Mouse (Mus musculus): ENCODE data around the gene Ctla4.

The Ctla4 gene

DNA sequence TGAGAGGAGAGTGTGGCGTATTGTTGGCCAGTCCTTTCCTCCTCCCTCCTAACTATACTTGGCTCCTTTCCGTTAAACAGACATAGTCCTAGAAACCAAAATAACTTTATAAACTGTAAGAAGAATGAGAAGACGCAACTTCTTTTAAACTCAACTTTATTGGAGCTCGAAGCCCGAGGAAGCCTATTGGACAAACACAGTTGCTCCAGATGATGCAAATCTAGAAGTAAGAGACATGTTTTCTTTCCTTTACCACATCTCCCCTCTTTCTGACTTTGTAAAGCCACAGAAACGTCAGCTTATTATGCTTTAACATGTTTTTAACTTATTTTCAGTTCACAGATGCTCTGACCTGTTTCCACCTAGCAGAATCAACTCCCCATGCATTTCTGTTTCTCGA is at the start of gene Ctla4:
TSS of gene Ctla4 (plus strand) at position 20 of the 400 bp plus-strand sequence.
- no peak for DNase-seq (ENCODE audit: low read depth, low spot score)

DNA sequence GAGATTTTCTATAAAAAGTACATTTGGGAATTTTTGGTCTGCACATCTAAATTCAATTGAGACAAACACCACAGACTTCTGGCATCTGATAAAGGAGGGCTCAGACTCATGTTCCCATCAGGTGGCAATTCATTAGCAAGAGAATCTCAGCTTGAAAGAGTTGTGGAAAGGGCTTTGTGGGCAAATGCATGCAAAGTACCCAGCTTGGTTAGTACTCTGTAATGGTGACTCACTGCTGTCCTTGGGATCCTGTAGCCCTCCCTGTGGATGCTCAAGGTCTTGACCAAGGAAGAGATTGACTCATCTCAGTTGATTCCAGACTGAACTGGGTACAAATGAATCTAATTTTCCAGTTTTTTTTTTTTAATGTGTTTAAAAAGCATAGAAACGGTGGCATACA is 47.6 kb upstream of the Ctla4 start:
- DNase-seq (ENCODE audit: low read depth, low spot score), result peak; percentile 81

DNA sequence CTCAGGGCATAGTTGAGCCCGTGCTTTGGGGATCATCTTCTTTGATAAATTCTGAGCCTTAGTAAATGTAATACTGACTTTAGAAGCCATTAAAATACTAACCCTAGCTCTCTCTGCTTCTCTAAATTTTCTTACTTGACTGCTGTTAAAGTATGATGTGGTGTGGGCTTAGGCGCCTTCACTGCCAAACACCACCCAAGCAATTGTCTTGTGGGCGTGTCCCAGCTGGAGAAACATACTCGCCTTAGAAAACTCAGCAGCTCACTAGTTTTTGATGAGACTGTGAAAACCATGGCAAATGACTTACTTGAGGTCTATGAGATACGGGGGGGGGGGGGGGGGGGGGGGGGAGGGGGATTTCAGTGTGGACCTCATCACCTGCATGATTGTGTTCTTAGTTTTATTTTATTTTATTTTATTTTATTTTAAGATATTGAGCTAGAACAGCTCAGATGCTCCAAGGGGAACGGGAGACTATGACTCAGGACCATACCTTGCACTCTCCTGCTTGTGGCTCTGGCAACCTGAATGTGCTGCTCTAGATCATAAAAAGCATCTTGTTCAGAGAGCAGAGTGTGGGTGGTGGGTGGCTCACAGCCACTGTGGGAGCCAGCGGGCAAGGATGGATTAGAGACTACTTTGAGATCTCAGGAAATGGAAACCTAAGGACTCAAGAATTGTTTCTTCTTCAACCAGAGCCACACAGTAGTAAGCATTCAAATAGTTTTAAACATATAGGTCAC is 41.3 kb upstream of the Ctla4 start:
- peak; percentile 54 for DNase-seq (ENCODE audit: low read depth, low spot score)

DNA sequence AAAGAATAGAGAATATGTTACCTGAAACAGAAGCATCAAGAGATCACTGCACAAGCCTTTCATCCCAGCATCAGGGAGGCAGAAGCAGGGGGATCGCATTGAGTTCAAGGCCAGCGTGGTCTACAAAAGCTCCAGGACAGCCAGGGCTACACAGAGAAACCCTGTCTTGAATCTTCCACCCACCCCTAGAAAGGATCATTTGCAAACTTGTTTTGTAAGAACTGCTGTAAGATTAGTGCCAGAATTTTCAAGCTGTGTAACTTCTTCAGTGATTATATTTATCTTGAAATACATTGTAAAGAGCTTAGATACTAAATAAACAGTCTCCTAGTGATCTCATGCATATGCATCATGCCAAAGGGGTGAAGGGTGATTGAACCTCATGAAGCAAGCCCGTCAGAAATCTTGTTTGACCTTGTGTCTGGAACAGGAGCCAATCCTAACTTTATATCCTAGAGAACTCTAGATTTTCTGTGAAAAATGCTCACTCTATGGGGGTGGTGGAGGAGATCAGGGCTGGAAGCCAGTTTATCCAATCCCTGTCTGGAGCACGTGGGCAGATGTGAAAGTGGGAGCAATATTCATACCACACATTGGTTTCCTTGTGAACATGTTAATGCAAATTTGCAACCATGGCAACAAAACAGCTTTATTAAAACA is 40.1 kb upstream of the Ctla4 start:
- no peak for DNase-seq (ENCODE audit: low read depth, low spot score)

DNA sequence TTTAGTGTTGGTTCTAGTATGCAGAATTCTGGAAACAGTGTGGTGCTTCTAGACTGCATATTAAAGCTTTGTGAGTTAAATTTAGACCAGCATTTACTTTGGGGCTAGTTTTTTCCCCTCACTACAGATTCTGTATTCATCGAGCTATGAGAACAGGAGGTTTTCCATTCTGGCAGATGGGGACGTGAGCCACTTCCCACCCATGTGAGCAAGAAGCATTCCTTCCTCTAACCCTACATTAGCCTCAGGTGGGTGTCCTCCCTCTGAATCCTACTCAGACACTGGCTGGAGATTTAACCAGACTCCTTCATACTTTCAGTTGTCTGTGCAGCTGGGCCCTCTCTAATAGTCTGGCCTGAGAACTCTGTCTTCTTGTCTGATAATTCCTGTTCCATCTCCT is 37.7 kb upstream of the Ctla4 start:
- no peak for DNase-seq (ENCODE audit: low read depth, low spot score)

DNA sequence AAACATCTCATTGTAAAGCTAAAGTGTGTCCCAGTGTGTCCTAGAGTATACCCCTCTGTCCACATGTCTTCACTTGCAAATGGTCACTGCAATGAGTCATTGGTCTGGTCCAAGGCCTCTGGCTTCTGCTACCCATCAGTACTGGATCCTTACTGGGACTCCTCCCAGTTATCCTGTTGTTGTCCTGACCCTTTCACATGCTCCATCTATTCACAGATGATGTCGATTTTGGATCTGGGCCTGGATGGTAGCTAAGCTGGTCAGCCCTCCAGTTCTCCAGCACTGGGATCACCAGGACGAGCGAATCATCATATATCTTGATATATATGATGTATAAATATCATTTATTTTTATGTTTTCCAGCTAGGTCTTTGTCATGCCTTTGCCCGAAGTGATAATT is 37.0 kb upstream of the Ctla4 start:
- peak; percentile 26 for DNase-seq (ENCODE audit: low read depth, low spot score)

DNA sequence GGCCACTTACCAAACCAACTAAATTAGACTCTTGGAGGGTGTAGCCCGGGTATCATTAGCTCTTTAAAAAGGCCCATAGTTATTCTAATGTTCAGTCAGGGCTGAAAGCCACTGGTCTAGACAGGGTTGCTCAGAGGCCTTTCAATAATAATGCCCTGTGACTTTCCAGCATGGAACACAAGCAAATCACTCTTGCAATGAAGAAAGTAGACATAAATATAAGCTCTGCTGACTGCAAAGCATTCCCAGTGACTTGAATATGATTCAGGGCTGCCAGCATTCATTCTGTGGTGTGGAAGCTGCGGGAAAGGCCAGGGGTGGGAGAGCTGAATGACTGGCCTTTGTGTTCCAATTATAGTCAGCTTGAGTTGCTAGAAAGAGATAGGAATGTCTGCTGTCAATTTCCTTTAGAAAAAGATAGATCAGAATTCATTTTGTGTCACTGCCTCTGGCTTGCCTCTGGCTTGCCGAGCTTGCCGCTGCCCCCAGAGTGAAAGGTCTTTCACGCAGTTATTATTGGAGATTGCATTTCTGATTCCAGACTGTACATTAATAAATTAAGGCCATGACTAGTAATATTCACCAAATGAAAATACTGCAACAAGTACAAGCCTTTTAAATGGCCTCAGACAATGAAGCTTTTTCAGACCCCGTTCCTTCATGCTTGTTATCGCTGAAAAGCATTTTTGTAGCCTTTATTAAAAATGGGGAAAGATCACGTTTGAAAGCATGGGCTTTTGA is 35.6 kb upstream of the Ctla4 start:
- peak; percentile 96 for DNase-seq (ENCODE audit: low read depth, low spot score)

DNA sequence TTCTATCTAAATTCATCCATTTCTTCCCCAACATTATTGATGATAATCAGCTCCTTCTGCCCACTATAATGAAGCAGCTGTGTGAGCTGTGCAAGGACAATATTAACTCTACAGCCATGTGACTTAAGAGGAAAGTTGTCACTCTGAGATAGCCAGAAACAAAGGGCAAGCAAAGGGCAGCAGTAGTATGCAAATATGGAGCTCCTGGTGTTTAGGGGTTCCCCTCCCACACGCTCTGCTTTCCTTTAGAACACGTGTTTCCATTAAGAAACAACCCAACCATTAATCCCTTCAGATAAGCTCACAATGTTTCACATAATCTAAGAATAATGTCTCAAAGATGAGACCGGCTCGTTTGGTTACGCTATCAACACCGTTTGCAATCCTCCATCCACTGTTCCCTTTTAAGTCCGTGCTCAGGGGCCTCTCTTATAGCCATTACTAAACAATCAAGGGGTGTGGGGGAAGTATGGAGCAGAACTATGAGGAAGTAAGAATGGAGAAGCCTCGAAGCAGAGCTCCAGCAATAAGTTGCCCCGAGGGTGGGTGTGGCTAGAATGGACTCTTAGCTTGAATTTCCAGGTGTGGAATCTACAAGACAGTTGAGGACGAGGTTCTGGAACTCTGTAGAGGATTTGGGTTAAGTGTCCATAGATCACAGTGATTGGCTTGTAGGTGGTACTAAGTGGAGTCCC is 34.6 kb upstream of the Ctla4 start:
- peak; percentile 87 for DNase-seq (ENCODE audit: low read depth, low spot score)

DNA sequence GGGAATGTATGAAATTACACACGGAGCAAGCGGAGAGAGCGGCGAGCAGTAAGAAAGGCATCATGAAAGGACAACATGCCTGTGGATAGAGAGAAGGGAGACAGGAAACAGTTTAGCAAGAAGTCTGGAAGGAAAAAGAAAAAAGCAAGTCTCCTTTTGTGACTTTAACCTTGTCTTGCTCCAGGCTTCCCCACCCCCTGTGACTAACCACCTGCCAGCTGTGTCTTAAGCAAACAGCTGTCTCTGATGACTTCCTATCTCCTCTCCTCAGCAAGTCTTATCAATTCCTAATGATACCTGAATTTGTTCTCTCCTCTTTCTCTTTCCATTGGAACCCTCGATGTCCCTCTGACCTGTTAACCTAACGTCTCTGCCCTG is 34.0 kb upstream of the Ctla4 start:
- DNase-seq (ENCODE audit: low read depth, low spot score), result peak; percentile 62

DNA sequence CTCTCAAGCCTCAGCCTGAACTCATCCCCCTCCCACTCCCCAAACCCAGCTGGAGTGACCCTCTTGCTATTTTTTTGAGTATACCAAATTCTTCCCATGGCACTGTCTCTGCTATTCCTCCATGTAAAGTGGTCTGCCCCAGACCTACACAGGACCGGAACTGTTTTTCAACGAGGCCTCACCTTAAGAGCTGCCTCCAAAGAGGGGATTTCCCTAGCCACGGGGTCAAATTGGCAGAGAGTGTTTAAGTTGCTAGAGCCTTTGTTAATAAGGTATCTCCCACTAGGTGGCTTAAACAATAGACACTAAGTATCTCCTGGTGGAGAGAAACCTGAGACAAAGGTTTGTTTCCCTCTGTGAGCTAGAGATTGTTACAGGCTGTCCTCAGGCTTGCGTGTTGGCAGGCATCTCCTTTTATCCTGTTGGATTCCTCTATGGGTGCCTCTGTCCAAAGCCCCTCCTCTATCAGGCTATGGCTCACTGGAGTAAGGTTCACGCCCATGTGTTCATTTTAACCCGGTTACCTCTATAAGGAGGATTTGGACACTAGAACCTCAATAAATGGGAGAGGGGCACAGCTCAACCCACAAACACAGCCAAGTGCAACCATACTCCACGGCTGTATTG is 33.4 kb upstream of the Ctla4 start:
- peak; percentile 91 for DNase-seq (ENCODE audit: low read depth, low spot score)

DNA sequence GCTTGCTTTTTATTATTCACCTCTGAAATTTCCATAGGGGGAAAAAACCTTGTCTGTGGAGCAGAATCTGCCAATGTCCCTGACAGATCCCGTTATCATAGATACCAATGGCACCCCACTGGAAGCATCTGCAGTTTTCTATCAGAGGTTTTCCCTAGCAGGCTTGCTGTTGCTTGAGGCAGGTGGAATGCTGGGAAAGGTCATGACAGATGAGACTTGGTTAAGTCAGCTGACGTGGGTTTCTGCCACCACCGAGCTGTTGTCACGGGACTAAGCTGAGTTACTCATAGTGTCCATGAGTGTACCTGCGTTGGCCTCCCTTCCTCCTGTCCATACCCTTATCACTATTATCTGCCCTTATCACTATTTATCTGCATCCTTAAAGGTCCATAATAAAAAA is 32.8 kb upstream of the Ctla4 start:
- peak; percentile 62 for DNase-seq (ENCODE audit: low read depth, low spot score)

DNA sequence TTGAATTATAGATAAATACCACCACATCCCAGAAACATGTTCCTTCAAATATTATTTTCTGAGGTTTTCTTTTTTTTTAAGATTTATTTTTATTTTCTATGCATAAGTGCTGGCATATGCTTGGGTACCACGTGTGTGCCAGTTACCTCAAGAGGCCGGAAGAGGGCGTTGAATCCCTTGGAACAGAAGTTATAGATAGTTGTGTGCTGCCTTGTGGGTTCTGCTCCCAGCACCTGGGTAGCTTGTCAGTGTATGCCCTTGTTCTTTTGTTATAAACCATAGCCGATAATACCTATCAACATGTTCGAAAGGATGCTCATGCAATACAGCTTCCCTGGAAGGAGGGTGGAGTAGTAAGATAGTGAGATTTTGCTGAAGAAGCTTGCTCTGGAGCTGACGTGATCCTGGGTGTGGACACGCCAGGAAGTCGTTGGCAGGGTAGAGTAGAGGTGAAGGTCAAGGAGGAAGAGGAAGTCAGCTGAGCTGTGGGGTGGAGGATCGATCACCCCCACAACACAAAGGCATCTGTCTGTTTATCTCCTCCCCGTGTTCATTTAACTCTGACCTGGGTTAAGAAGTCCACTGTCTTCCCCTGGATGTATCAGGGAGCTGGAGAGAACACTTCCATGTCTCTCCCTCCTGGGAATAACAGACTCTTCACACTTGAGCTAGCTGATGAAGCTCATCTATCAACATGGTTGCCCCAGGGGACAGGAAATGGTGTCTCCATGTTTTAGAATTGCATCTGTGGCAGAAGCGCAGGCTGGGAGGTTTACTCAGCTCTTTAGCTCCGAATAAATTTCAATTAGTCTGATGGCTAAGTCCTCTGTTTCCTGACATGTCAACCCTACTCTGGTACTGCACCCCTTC is 29.2 kb upstream of the Ctla4 start:
- DNase-seq (ENCODE audit: low read depth, low spot score), result peak; percentile 91

DNA sequence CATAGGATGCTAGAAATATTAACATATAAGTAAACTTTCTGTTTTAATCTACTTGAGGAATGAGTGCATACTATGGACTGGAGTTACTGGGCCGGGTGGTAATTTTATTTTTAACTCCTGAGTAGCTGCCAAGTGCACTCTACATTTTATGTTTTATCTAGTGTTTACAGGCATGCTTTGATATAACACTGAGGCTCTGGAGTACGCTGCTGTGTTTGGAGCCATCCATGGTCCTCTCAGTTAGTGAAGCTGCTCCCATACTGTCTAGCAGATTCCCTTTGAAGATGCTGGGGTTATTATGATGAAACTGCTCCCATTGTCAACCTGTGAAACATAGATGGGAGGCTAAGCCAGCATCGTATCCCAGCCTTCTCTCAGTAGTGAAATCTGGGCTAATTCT is 27.6 kb upstream of the Ctla4 start:
- no peak for DNase-seq (ENCODE audit: low read depth, low spot score)

DNA sequence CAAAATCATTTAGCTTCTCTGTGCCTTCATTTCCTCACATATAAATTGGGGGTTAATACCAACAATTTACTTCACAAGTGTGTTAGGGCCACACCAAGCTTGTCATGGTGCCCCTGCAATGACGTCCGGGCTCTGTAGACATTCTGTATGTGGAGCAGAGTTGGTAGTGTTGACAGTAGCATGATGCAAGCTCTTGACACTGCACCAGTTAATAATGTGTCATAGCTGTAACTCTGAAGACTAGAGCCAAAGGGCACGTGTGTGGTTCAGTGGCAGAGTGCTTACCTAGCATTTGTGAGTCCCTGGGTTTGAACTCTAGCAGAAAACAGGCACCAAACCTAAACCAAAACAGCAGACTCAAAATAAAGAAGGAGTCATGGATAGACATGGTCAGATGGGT is 27.0 kb upstream of the Ctla4 start:
- DNase-seq (ENCODE audit: low read depth, low spot score), result no peak

DNA sequence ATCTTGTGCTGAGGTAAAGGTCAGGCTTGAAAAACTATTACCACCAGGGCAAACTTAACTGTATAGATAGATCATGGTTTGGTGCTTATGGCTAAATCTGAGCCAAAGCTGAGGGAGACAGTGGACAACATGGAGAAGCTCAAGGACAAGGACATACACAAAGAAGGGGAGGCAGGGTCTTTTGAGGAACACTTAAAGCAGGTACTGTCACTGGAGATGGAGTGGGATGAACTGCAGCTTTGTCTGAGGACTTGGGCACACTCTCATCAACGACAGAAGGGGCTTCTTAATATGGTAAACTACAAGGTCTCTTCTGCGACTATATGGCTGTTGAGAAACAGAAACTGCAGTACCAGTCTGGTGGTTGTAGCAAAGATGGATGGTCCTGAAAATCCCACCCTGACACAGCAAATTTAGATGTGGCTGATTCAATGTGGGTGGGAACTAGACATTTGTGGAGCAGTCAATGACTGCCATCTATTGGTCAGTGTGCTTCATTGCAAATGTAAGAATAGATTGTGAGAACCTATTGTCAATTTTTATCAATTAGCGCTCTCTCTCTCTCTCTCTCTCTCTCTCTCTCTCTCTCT is 26.3 kb upstream of the Ctla4 start:
- DNase-seq (ENCODE audit: low read depth, low spot score), result peak; percentile 90

DNA sequence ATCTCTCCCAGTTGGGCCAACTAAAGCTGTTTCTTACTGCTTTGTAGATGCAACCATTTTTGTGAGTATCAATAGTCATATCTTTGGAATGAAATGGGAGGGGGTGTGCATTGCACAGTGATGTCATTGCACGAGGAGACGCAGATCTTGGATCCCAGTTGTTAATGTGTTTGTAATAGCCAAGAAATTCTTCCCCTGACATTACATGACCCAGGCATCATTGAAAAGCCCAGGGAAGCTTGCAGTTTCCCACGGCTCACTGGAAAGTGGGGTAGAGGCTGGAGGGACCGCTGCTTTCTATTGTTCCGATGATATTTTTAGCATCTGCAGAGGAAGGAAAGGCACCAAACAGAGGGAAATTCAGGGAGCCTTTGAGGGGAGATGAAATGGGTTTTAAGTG is 25.8 kb upstream of the Ctla4 start:
- DNase-seq (ENCODE audit: low read depth, low spot score), result no peak

DNA sequence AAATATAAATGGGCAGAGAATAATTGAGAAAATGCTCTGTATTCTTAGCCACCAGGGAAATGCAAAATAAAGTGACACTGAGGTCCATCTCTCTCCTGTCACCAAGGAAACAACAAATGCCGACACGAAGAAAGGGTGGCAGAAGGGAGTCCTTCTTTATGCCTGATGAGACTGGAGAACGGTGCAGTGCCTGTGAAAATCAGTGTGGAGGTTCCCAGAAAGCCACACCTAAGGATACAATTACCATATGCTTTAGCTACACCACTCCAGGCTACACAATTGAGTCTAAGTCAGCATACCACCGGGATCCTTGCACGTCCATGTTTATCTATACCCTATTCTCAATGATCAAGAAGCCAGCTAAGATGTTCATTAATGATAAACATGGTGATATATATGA is 25.4 kb upstream of the Ctla4 start:
- DNase-seq (ENCODE audit: low read depth, low spot score), result no peak

DNA sequence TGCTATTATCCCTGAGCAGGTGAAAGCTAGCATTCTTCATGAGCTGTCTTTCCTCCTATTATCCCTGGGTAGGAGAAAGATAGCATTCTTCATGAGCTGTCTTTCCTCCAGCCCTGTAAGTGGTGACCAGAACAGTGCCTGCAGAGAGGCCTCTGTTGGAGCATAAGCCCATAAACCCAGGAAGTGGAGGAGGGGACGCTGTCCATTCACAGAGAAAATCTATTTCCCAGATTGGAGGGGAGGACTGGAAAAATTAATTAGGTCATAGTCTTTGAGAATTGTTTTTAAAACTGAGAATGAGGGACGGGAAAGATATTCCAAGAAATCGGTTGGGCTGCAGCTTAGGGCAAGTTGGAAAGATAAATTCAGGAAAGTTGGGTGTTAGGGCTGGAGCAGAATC is 24.3 kb upstream of the Ctla4 start:
- DNase-seq (ENCODE audit: low read depth, low spot score), result no peak

DNA sequence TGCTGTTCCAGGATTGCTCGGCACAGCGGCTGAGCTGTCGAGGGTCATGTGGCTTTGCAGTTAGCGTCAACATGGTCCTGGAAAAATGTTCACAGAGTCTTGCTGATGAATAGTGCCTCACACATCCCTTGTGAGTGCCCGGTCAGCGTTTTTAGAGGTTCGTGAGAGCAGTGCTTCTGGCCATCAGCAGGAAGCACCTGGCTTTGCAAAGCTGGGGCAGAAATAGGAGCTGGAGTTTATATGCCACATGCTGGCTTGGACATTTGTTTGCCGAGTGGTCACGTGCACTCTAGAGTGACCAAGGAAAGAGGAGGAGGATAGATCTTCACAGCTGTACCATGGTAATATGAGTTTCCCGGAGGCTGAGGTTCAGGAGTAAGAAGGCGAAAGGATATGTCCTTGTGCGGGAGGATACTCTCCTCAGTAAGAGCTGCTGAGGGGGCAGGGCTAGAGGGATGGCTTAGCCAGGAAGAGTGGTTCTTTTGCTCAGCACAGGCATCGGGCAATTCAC is 23.8 kb upstream of the Ctla4 start:
- DNase-seq (ENCODE audit: low read depth, low spot score), result no peak

DNA sequence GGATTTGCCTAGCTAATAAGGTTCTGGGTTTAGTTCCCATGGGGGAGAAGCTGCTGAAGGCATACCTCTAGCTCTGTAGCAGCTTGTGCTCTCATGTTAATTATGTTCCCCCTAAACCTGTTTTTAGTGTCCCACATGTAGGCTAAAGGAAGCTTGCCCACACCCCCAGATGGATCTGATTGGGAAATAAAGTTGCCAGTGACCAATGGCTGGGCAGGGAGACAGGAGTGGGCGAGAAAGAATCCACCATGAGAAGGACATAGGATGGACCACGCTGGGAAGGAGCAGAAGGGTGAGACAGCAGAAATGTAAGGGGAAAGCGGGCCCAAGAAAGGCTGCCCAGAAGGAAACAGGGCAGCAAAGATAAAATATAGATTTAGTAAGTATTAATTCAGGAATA is 23.1 kb upstream of the Ctla4 start:
- no peak for DNase-seq (ENCODE audit: low read depth, low spot score)
